12 mouse cellular contexts compared by ENCODE assay signal in genomic region chr10:81523142-81523541, GRCm38 (mm10). TPM values are rescaled to one million over a fixed set of nuclear protein-coding genes. Genes with fewer than 3 reads are reported as not detected.
A peak's percentile ranks its signal among the peaks of the same experiment; 100 is the strongest.
DNase-seq lines count a peak whose midpoint lies in the region; ATAC-seq and TF ChIP-seq lines count a peak whose summit lies in the region.
"Had no signal": no experiment of that assay in that cellular context is flagged by ENCODE, and none has a peak within 500 bp of the region (broad histone marks: within the 10 kb centered on the region; RNA-seq: fewer than 3 reads in every experiment).

No protein-coding gene starts in this region.

- peak overlapping the region; percentile 50 for H3K4me3 ChIP-seq in heart, embryonic 10.5 days
- H3K4me3 ChIP-seq in lung, postnatal 0 days (ENCODE audit: low read depth, low read length): 0 out of 2 replicates have a peak overlapping the region, but pooled peaks have one; percentile 14
- peak overlapping the region; percentile 28 for H3K4me3 ChIP-seq in embryonic facial prominence, embryonic 15.5 days (replicated peaks)
- peak overlapping the region; percentile 35 for H3K4me3 ChIP-seq in stomach, embryonic 16.5 days (replicated peaks; ENCODE audit: low read length)
- H3K4me3 ChIP-seq in midbrain, postnatal 0 days (ENCODE audit: low read depth, low read length): no peak overlapping the region

- no peaks in the 10 kb centered on the region for H3K36me3 ChIP-seq in heart, embryonic 10.5 days
- H3K36me3 ChIP-seq in lung, postnatal 0 days (ENCODE audit: insufficient read depth, low read length): no peaks in the 10 kb centered on the region
- no peaks in the 10 kb centered on the region for H3K36me3 ChIP-seq in embryonic facial prominence, embryonic 15.5 days
- no peaks in the 10 kb centered on the region for H3K36me3 ChIP-seq in stomach, embryonic 16.5 days (ENCODE audit: control insufficient read depth, insufficient read depth, low read length)
- H3K36me3 ChIP-seq in midbrain, postnatal 0 days (ENCODE audit: insufficient read depth, low read length): 0 out of 2 replicates have a peak, but pooled peaks cover 2% of the 10 kb centered on the region

- H3K9me3 ChIP-seq in heart, embryonic 10.5 days: no peaks in the 10 kb centered on the region
- H3K9me3 ChIP-seq in lung, postnatal 0 days (ENCODE audit: low read length): no peaks in the 10 kb centered on the region
- no peaks in the 10 kb centered on the region for H3K9me3 ChIP-seq in embryonic facial prominence, embryonic 15.5 days (replicated peaks)
- no peaks in the 10 kb centered on the region for H3K9me3 ChIP-seq in stomach, embryonic 16.5 days (replicated peaks; ENCODE audit: control insufficient read depth, low read length)
- no peaks in the 10 kb centered on the region for H3K9me3 ChIP-seq in midbrain, postnatal 0 days (ENCODE audit: low read length)

- H3K27me3 ChIP-seq in heart, embryonic 10.5 days (ENCODE audit: insufficient read depth, poor library complexity, severe bottlenecking): peaks cover 7% of the 10 kb centered on the region; the same call in 1 of the 2 replicates
- H3K27me3 ChIP-seq in lung, postnatal 0 days (replicated peaks; ENCODE audit: insufficient read depth, low read length): no peaks in the 10 kb centered on the region
- 0 out of 2 replicates have a peak, but pooled peaks cover 3% of the 10 kb centered on the region for H3K27me3 ChIP-seq in embryonic facial prominence, embryonic 15.5 days
- H3K27me3 ChIP-seq in stomach, embryonic 16.5 days (ENCODE audit: control insufficient read depth, insufficient read depth, low read length): no peaks in the 10 kb centered on the region
- no peaks in the 10 kb centered on the region; the same call in 1 of the 2 replicates for H3K27me3 ChIP-seq in midbrain, postnatal 0 days (ENCODE audit: insufficient read depth, low read length)

- TF ChIP-seq EP300 in lung, postnatal 0 days (IDR thresholded peaks at IDR 0.05): no peak

- TF ChIP-seq CTCF in lung, postnatal 0 days (IDR thresholded peaks at IDR 0.05): no peak
- TF ChIP-seq CTCF in midbrain, postnatal 0 days (IDR thresholded peaks at IDR 0.05): no peak

- WGBS in heart, embryonic 10.5 days: 70% methylated on average over 6 of the region's 6 CpGs
- WGBS in lung, postnatal 0 days: 67% methylated on average over 6 of the region's 6 CpGs
- WGBS in embryonic facial prominence, embryonic 15.5 days: 78% methylated on average over 6 of the region's 6 CpGs
- WGBS in stomach, embryonic 16.5 days: 70% methylated on average over 6 of the region's 6 CpGs
- 76% methylated on average over 6 of the region's 6 CpGs for WGBS in midbrain, postnatal 0 days

- H3K4me2 ChIP-seq in lung, postnatal 0 days (replicated peaks; ENCODE audit: low read depth, low read length): no peak overlapping the region
- H3K4me2 ChIP-seq in embryonic facial prominence, embryonic 15.5 days (replicated peaks): peak overlapping the region; percentile 28
- H3K4me2 ChIP-seq in stomach, embryonic 16.5 days (ENCODE audit: low read depth, low read length): peak overlapping the region; percentile 38; the same call in 1 of the 2 replicates
- no peak overlapping the region for H3K4me2 ChIP-seq in midbrain, postnatal 0 days (ENCODE audit: low read depth, low read length, poor library complexity, severe bottlenecking)

- ATAC-seq in lung, postnatal 0 days: no peak
- no peak for ATAC-seq in embryonic facial prominence, embryonic 15.5 days (ENCODE audit: insufficient number of reproducible peaks, low FRiP score, low TSS enrichment, low read depth)
- ATAC-seq in stomach, embryonic 16.5 days (ENCODE audit: insufficient read depth, low FRiP score): no peak
- ATAC-seq in midbrain, postnatal 0 days (ENCODE audit: low FRiP score): no peak
- ATAC-seq: forebrain, embryonic 16.5 days had no signal

- peaks cover 26% of the 10 kb centered on the region for H3K4me1 ChIP-seq in heart, embryonic 10.5 days
- peaks cover 6% of the 10 kb centered on the region; the same call in 1 of the 2 replicates for H3K4me1 ChIP-seq in lung, postnatal 0 days (ENCODE audit: insufficient read depth, low read depth, low read length)
- peaks cover 11% of the 10 kb centered on the region; the same call in 1 of the 2 replicates for H3K4me1 ChIP-seq in embryonic facial prominence, embryonic 15.5 days
- H3K4me1 ChIP-seq in stomach, embryonic 16.5 days (ENCODE audit: control insufficient read depth, insufficient read depth, low read length): peaks cover 4% of the 10 kb centered on the region
- no peaks in the 10 kb centered on the region for H3K4me1 ChIP-seq in midbrain, postnatal 0 days (ENCODE audit: insufficient read depth, low read length)

- no peak for DNase-seq in heart, embryonic 10.5 days (ENCODE audit: low spot score)
- no peak for DNase-seq in heart, postnatal 36 days
- DNase-seq in lung, postnatal 0 days (ENCODE audit: low spot score): no peak
- DNase-seq in lung, adult 18-20 months: no peak
- no peak for DNase-seq in midbrain, postnatal 0 days (ENCODE audit: low spot score)
- no peak for DNase-seq in left cerebral cortex, adult 9 months (ENCODE audit: low spot score in 2 of 2)
- DNase-seq: adrenal gland, postnatal 25 days; cerebellum, adult 2 months; right cerebral cortex, adult 18-20 months had no signal

- H3K9ac ChIP-seq in lung, postnatal 0 days (replicated peaks; ENCODE audit: low read depth): no peak overlapping the region
- no peak overlapping the region for H3K9ac ChIP-seq in embryonic facial prominence, embryonic 15.5 days
- peak overlapping the region; percentile 68; the same call in 1 of the 2 replicates for H3K9ac ChIP-seq in stomach, embryonic 16.5 days (ENCODE audit: low read length)
- no peak overlapping the region for H3K9ac ChIP-seq in midbrain, postnatal 0 days (replicated peaks; ENCODE audit: low read length, poor library complexity, severe bottlenecking)

- intact Hi-C loops in heart, postnatal 36 days (cut with DNase I): no loop called here

- H3K27ac ChIP-seq in heart, embryonic 10.5 days: no peak overlapping the region
- no peak overlapping the region for H3K27ac ChIP-seq in lung, postnatal 0 days (ENCODE audit: low read length)
- H3K27ac ChIP-seq in embryonic facial prominence, embryonic 15.5 days (replicated peaks): peak overlapping the region; percentile 72; the same call in 1 of the 2 replicates
- H3K27ac ChIP-seq in stomach, embryonic 16.5 days (ENCODE audit: low read length): peak overlapping the region; percentile 82; the same call in 1 of the 2 replicates
- H3K27ac ChIP-seq in midbrain, postnatal 0 days (ENCODE audit: low read depth, low read length): no peak overlapping the region

RNA-seq across cellular contexts. Expression of gene Gna15, which starts 0.9 kb away (rescaled TPM):
- polyA plus RNA-seq in heart, embryonic 10.5 days (2016; fragmentation: Nextera tagmentation; extraction: Ambion mirVana): 2.8 and 4.8 TPM in 2 replicates
- under 1 TPM; 0.73 to 0.78 TPM for total RNA-seq in heart, postnatal 36 days (2021)
- 4.2 and 4.6 TPM in 2 replicates for polyA plus RNA-seq in lung, postnatal 0 days (2015; fragmentation: Nextera tagmentation; extraction: Ambion mirVana)
- polyA plus RNA-seq in embryonic facial prominence, embryonic 15.5 days (2015; fragmentation: Nextera tagmentation; extraction: Ambion mirVana): 4.9 and 6.4 TPM in 2 replicates
- 9.0 and 11.0 TPM in 2 replicates for polyA plus RNA-seq in stomach, embryonic 16.5 days (2015; fragmentation: Nextera tagmentation; extraction: Ambion mirVana)
- total RNA-seq in midbrain, postnatal 0 days (2014; rRNA removed): 0.94 and 2.1 TPM in 2 replicates
- 1.1 and 1.2 TPM in 2 replicates for polyA plus RNA-seq in midbrain, postnatal 0 days (2015; fragmentation: Nextera tagmentation; extraction: Ambion mirVana)

RNA-seq across cellular contexts. Expression of gene Gna11, which starts 21.8 kb away (rescaled TPM):
- 73.2 and 79.1 TPM in 2 replicates for polyA plus RNA-seq in heart, embryonic 10.5 days (2016; fragmentation: Nextera tagmentation; extraction: Ambion mirVana)
- total RNA-seq in heart, postnatal 36 days (2021): 10 to 100 TPM; 50.7 to 51.7 TPM
- polyA plus RNA-seq in lung, postnatal 0 days (2015; fragmentation: Nextera tagmentation; extraction: Ambion mirVana): 62.5 and 63.2 TPM in 2 replicates
- 89.1 and 89.2 TPM in 2 replicates for polyA plus RNA-seq in embryonic facial prominence, embryonic 15.5 days (2015; fragmentation: Nextera tagmentation; extraction: Ambion mirVana)
- 101 and 105 TPM in 2 replicates for polyA plus RNA-seq in stomach, embryonic 16.5 days (2015; fragmentation: Nextera tagmentation; extraction: Ambion mirVana)
- total RNA-seq in midbrain, postnatal 0 days (2014; rRNA removed): 108 and 130 TPM in 2 replicates
- 107 and 108 TPM in 2 replicates for polyA plus RNA-seq in midbrain, postnatal 0 days (2015; fragmentation: Nextera tagmentation; extraction: Ambion mirVana)

RNA-seq across cellular contexts. Expression of gene S1pr4, which starts 23.2 kb away (rescaled TPM):
- polyA plus RNA-seq in heart, embryonic 10.5 days (2016; fragmentation: Nextera tagmentation; extraction: Ambion mirVana): 0.46 and 0.83 TPM in 2 replicates
- total RNA-seq in heart, postnatal 36 days (2021): 1 to 10 TPM in 1 of 2 experiments, under 1 TPM in 1; 0.61 to 1.3 TPM
- 19.0 and 19.3 TPM in 2 replicates for polyA plus RNA-seq in lung, postnatal 0 days (2015; fragmentation: Nextera tagmentation; extraction: Ambion mirVana)
- 0.77 and 1.1 TPM in 2 replicates for polyA plus RNA-seq in embryonic facial prominence, embryonic 15.5 days (2015; fragmentation: Nextera tagmentation; extraction: Ambion mirVana)
- polyA plus RNA-seq in stomach, embryonic 16.5 days (2015; fragmentation: Nextera tagmentation; extraction: Ambion mirVana): 1.2 TPM in 2 replicates
- 0.09 and 0.16 TPM in 2 replicates for total RNA-seq in midbrain, postnatal 0 days (2014; rRNA removed)
- polyA plus RNA-seq in midbrain, postnatal 0 days (2015; fragmentation: Nextera tagmentation; extraction: Ambion mirVana): 0.40 and 0.41 TPM in 2 replicates

RNA-seq across cellular contexts. Expression of gene Ncln, which starts 26.9 kb away (rescaled TPM):
- 75.3 and 86.1 TPM in 2 replicates for polyA plus RNA-seq in heart, embryonic 10.5 days (2016; fragmentation: Nextera tagmentation; extraction: Ambion mirVana)
- total RNA-seq in heart, postnatal 36 days (2021): 10 to 100 TPM; 61.9 to 63.9 TPM
- 40.7 and 46.7 TPM in 2 replicates for polyA plus RNA-seq in lung, postnatal 0 days (2015; fragmentation: Nextera tagmentation; extraction: Ambion mirVana)
- polyA plus RNA-seq in embryonic facial prominence, embryonic 15.5 days (2015; fragmentation: Nextera tagmentation; extraction: Ambion mirVana): 81.9 and 89.1 TPM in 2 replicates
- 88.4 and 96.7 TPM in 2 replicates for polyA plus RNA-seq in stomach, embryonic 16.5 days (2015; fragmentation: Nextera tagmentation; extraction: Ambion mirVana)
- 83.0 and 93.1 TPM in 2 replicates for total RNA-seq in midbrain, postnatal 0 days (2014; rRNA removed)
- polyA plus RNA-seq in midbrain, postnatal 0 days (2015; fragmentation: Nextera tagmentation; extraction: Ambion mirVana): 58.1 and 63.3 TPM in 2 replicates

RNA-seq across cellular contexts. Expression of gene Aes, which starts 36.1 kb away (rescaled TPM):
- polyA plus RNA-seq in heart, embryonic 10.5 days (2016; fragmentation: Nextera tagmentation; extraction: Ambion mirVana): 467 and 523 TPM in 2 replicates
- 1,000 to 10,000 TPM in 1 of 2 experiments, 100 to 1,000 TPM in 1; 977 to 1,076 TPM for total RNA-seq in heart, postnatal 36 days (2021)
- 467 and 473 TPM in 2 replicates for polyA plus RNA-seq in lung, postnatal 0 days (2015; fragmentation: Nextera tagmentation; extraction: Ambion mirVana)
- polyA plus RNA-seq in embryonic facial prominence, embryonic 15.5 days (2015; fragmentation: Nextera tagmentation; extraction: Ambion mirVana): 642 and 649 TPM in 2 replicates
- polyA plus RNA-seq in stomach, embryonic 16.5 days (2015; fragmentation: Nextera tagmentation; extraction: Ambion mirVana): 325 and 351 TPM in 2 replicates
- total RNA-seq in midbrain, postnatal 0 days (2014; rRNA removed): 539 and 662 TPM in 2 replicates
- 805 and 854 TPM in 2 replicates for polyA plus RNA-seq in midbrain, postnatal 0 days (2015; fragmentation: Nextera tagmentation; extraction: Ambion mirVana)

Comparison
In these comparisons a context has a peak if more than half of its experiments do, and no peak if none do; other contexts are left out.
1. H3K27ac ChIP-seq: peak in embryonic facial prominence, embryonic 15.5 days (single experiment) and stomach, embryonic 16.5 days (single experiment); none in heart, embryonic 10.5 days (single experiment), lung, postnatal 0 days (single experiment) and midbrain, postnatal 0 days (single experiment).
2. H3K4me2 ChIP-seq: peak in embryonic facial prominence, embryonic 15.5 days (single experiment) and stomach, embryonic 16.5 days (single experiment); none in lung, postnatal 0 days (single experiment) and midbrain, postnatal 0 days (single experiment).